Mouse (Mus musculus): ENCODE data around the gene Alkbh4.

DNA sequence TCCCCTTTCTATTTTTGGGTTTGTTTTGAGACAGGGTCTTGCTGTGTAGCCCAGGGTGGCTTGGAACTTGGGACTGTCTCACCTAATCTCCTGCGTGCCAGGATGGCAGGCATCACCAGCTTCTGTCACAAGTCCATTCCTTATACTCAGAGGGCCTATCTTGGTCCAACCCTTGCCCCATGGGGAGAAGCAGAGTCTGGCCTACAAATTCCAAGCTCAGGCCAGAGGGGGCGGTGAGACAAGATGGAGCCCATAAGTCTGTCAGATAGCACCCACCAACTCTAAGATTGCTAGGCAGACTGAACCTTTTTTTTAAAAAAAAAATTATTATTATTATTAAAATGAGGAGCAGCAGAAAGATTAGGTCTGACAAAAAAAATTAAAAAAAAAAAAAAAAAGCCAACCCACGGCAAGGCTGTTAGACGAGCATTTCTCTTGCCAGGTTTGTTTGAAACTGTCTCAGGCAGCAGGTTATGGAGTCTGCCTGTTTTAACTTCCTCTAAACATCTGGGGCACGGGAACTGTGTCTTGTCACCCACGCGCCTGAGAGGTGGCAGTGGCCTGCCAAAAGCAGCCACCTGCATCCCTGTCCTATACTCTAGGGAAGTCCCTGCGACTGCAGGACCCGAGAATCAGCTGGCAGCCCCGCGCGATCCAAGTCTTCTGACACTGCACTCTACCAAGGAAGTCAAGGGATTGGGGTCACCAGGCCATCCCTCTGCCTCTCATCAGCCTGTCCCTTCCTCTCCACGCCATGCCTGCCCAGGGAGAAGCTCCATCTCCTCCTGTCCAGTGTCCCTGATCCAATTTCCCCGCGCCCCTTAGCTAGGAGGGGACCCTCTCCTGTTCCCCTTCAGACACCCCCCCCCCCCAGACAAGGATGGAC lies 33.9 kb downstream of the Alkbh4 start:
- TF ChIP-seq CTCF (IDR thresholded peaks at IDR 0.05; ENCODE audit: control insufficient read depth, insufficient read depth, insufficient replicate concordance, low read depth, low read length) (no peak), POLR2A (IDR thresholded peaks at IDR 0.05; ENCODE audit: control insufficient read depth, low read depth, low read length) (no peak)
